Mouse (Mus musculus) spleen, adult 2 months (tissue): ENCODE data around the gene Gm20388. TPM values are rescaled to one million over a fixed set of nuclear protein-coding genes. Genes with fewer than 3 reads are reported as not detected.

ENCODE experiments used
- DNase-seq, 2 experiments: peaks; one replicate each; pipeline versions ENCODE4 v3.0.0 to v3.0.0-alpha.2; 2012 to 2021; ENCODE audit warnings: low spot score in 2 of 2, low read depth in 1 of 2
- H3K27ac ChIP-seq: fragments of 200-500 bp; 2 replicates; pipeline ENCODE4 v1.5.1; 2012; ENCODE audit warnings: low read length, inconsistent platforms; ENCODE audit not compliant: insufficient read depth
- H3K27me3 ChIP-seq: fragments of 200-500 bp; 2 replicates; pipeline ENCODE4 v1.6.1; 2012; ENCODE audit warnings: mild to moderate bottlenecking, moderate library complexity, low read length, inconsistent platforms; ENCODE audit not compliant: control insufficient read depth, insufficient read depth
- H3K36me3 ChIP-seq: fragments of 200-500 bp; 2 replicates; pipeline ENCODE4 v1.6.1; 2012; ENCODE audit warnings: mild to moderate bottlenecking, low read length, inconsistent platforms; ENCODE audit not compliant: control insufficient read depth, insufficient read depth
- H3K4me1 ChIP-seq: fragments of 200-500 bp; 2 replicates; pipeline ENCODE4 v1.6.1; 2011; ENCODE audit warnings: inconsistent platforms; ENCODE audit not compliant: control insufficient read depth, insufficient read depth, insufficient read length
- H3K4me3 ChIP-seq: fragments of 200-500 bp; 2 replicates; pipeline ENCODE4 v1.5.1; 2011; ENCODE audit warnings: mild to moderate bottlenecking, inconsistent platforms; ENCODE audit not compliant: insufficient read depth, insufficient read length; ENCODE audit errors: extremely low read depth
- CTCF ChIP-seq: fragments of 200-500 bp; IDR thresholded peaks from 2 replicates; pipeline ENCODE4 v1.5.1; 2011; ENCODE audit warnings: mild to moderate bottlenecking, inconsistent platforms; ENCODE audit not compliant: insufficient read depth, insufficient read length, insufficient replicate concordance; ENCODE audit errors: extremely low read depth
- POLR2A ChIP-seq: fragments of 200-500 bp; IDR thresholded peaks from 2 replicates; pipeline ENCODE4 v1.6.1; 2011; ENCODE audit warnings: low read depth, low read length, inconsistent platforms
- WGBS: fragments of 180-500 bp; shearing (Covaris S2); methylation state at CpG from one replicate; pipeline ENCODE4 v1.1.7; 2018; 5-methylcytosine and 5-hydroxymethylcytosine counted together
- polyA plus RNA-seq: library from polyadenylated mRNA; depleted of rRNA; stranded (reverse); fragments of >200 nt; gene quantifications from 2 replicates; pipeline ENCODE4 v1.2.3, GENCODE M21; 2012

The Gm20388 gene
- polyA plus RNA-seq, 1 experiment: 26.1 TPM

GRCm38 (mm10) chr8:122955195-122955594 is 3044.6 kb downstream of the Gm20388 start:
- H3K4me1 ChIP-seq: peaks cover 45% of the 10 kb centered on the region
- no peak overlapping the region for H3K4me3 ChIP-seq
- no peak overlapping the region for H3K27ac ChIP-seq
- H3K27me3 ChIP-seq: no peaks in the 10 kb centered on the region
- TF ChIP-seq CTCF (no peak), POLR2A (no peak)
- DNase-seq: no peak
- H3K36me3 ChIP-seq: no peaks in the 10 kb centered on the region

GRCm38 (mm10) chr8:122955997-122956396 is 3045.4 kb downstream of the Gm20388 start:
- H3K4me1 ChIP-seq: peaks cover 49% of the 10 kb centered on the region
- H3K4me3 ChIP-seq: no peak overlapping the region
- no peaks in the 10 kb centered on the region for H3K27me3 ChIP-seq
- no peak overlapping the region for H3K27ac ChIP-seq
- no peak for DNase-seq
- 92% methylated on average over 3 of the region's 3 CpGs for WGBS
- no peaks in the 10 kb centered on the region for H3K36me3 ChIP-seq
- no peak for TF ChIP-seq CTCF
- TF ChIP-seq POLR2A: no peak

GRCm38 (mm10) chr8:122960323-122960722 is 3049.7 kb downstream of the Gm20388 start:
- Histone ChIP-seq H3K4me3 (no peak overlapping the region), H3K27me3 (no peaks in the 10 kb centered on the region), H3K27ac (no peak overlapping the region), H3K4me1 (peaks cover 27% of the 10 kb centered on the region), H3K36me3 (no peaks in the 10 kb centered on the region)
- 84% methylated on average over 5 of the region's 5 CpGs for WGBS
- DNase-seq: no peak
- TF ChIP-seq CTCF (no peak), POLR2A (no peak)

- WGBS: 25% methylated on average over 1 of the region's 1 CpGs
- DNase-seq: no peak
- Histone ChIP-seq H3K4me3 (no peak overlapping the region), H3K27ac (no peak overlapping the region; the same call in 1 of the 2 replicates), H3K36me3 (no peaks in the 10 kb centered on the region), H3K4me1 (peaks cover 22% of the 10 kb centered on the region), H3K27me3 (no peaks in the 10 kb centered on the region)
- TF ChIP-seq CTCF (no peak), POLR2A (no peak)
Observed at GRCm38 (mm10) chr8:122960932-122961331, 3050.3 kb downstream of the Gm20388 start.

- Histone ChIP-seq H3K36me3 (no peaks in the 10 kb centered on the region), H3K4me1 (peaks cover 20% of the 10 kb centered on the region), H3K27ac (no peak overlapping the region), H3K4me3 (no peak overlapping the region), H3K27me3 (no peaks in the 10 kb centered on the region)
- no peak for TF ChIP-seq CTCF
- DNase-seq: no peak
- WGBS: 8% methylated on average over 2 of the region's 2 CpGs
Observed at GRCm38 (mm10) chr8:122961458-122961857, 3050.8 kb downstream of the Gm20388 start.

- Histone ChIP-seq H3K36me3 (no peaks in the 10 kb centered on the region), H3K4me1 (peaks cover 17% of the 10 kb centered on the region), H3K4me3 (no peak overlapping the region), H3K27ac (peak overlapping the region; percentile 43; the same call in 1 of the 2 replicates), H3K27me3 (no peaks in the 10 kb centered on the region)
- DNase-seq: no peak
- WGBS: 21% methylated on average over 5 of the region's 5 CpGs
- TF ChIP-seq POLR2A: no peak
- TF ChIP-seq CTCF: no peak
Observed at GRCm38 (mm10) chr8:122962046-122962445, 3051.4 kb downstream of the Gm20388 start.

- peaks cover 1% of the 10 kb centered on the region; the same call in 1 of the 2 replicates for H3K36me3 ChIP-seq
- TF ChIP-seq CTCF: no peak
- TF ChIP-seq POLR2A: no peak
Observed at GRCm38 (mm10) chr8:122966638-122967037, 3056.0 kb downstream of the Gm20388 start.

More at GRCm38 (mm10) chr8:122966638-122967037, 3056.0 kb downstream of the Gm20388 start:
- Histone ChIP-seq H3K27ac (no peak overlapping the region), H3K27me3 (no peaks in the 10 kb centered on the region), H3K4me3 (no peak overlapping the region), H3K4me1 (peaks cover 11% of the 10 kb centered on the region)
- 47% methylated on average over 3 of the region's 3 CpGs for WGBS
- DNase-seq: no peak
